Mouse (Mus musculus): ENCODE measurements around the gene Csrp3.

The Csrp3 gene

GRCm38 (mm10) chr7:48832735-48833134 is 15.1 kb downstream of the Csrp3 start:
- TF ChIP-seq NANOG (IDR thresholded peaks at IDR 0.05; ENCODE audit: borderline replicate concordance, low read length) (no peak), CTCF (conservative IDR thresholded peaks at IDR 0.05; ENCODE audit: low read length) (no peak), POU5F1 (IDR thresholded peaks at IDR 0.05; ENCODE audit: borderline replicate concordance, low read length) (no peak)
- peaks cover 19% of the 10 kb centered on the region for H3K4me1 ChIP-seq (replicated peaks; ENCODE audit: low read depth, low read length)
- peaks cover 3% of the 10 kb centered on the region for H3K36me3 ChIP-seq (ENCODE audit: insufficient read depth, low read length)
- H3K27me3 ChIP-seq (ENCODE audit: insufficient read depth, low read length) = peaks cover 4% of the 10 kb centered on the region; the same call in 1 of the 2 replicates
- no peak overlapping the region for H3K4me3 ChIP-seq (replicated peaks; ENCODE audit: low read length)
- H3K9me3 ChIP-seq (ENCODE audit: low read length) = no peaks in the 10 kb centered on the region

GRCm38 (mm10) chr7:48830395-48830794 is 17.4 kb downstream of the Csrp3 start:
- peaks cover 4% of the 10 kb centered on the region; the same call in 1 of the 2 replicates for H3K27me3 ChIP-seq (ENCODE audit: insufficient read depth, low read length)
- TF ChIP-seq CTCF (conservative IDR thresholded peaks at IDR 0.05; ENCODE audit: low read length) (no peak), POU5F1 (IDR thresholded peaks at IDR 0.05; ENCODE audit: borderline replicate concordance, low read length) (no peak), NANOG (IDR thresholded peaks at IDR 0.05; ENCODE audit: borderline replicate concordance, low read length) (no peak)
- H3K9me3 ChIP-seq (ENCODE audit: low read length) = no peaks in the 10 kb centered on the region
- no peak overlapping the region for H3K4me3 ChIP-seq (replicated peaks; ENCODE audit: low read length)
- peaks cover 16% of the 10 kb centered on the region for H3K4me1 ChIP-seq (replicated peaks; ENCODE audit: low read depth, low read length)
- H3K36me3 ChIP-seq (ENCODE audit: insufficient read depth, low read length) = peaks cover 24% of the 10 kb centered on the region

GRCm38 (mm10) chr7:48829177-48829910 is 18.5 kb downstream of the Csrp3 start:
- Histone ChIP-seq H3K27me3 (ENCODE audit: insufficient read depth, low read length) (peaks cover 4% of the 10 kb centered on the region; the same call in 1 of the 2 replicates), H3K4me1 (replicated peaks; ENCODE audit: low read depth, low read length) (peaks cover 7% of the 10 kb centered on the region), H3K36me3 (ENCODE audit: insufficient read depth, low read length) (peaks cover 34% of the 10 kb centered on the region), H3K9me3 (ENCODE audit: low read length) (no peaks in the 10 kb centered on the region), H3K4me3 (replicated peaks; ENCODE audit: low read length) (no peak overlapping the region)
- TF ChIP-seq CTCF (conservative IDR thresholded peaks at IDR 0.05; ENCODE audit: low read length) = no peak
- no peak for TF ChIP-seq POU5F1 (IDR thresholded peaks at IDR 0.05; ENCODE audit: borderline replicate concordance, low read length)
- no peak for TF ChIP-seq NANOG (IDR thresholded peaks at IDR 0.05; ENCODE audit: borderline replicate concordance, low read length)

- no peak overlapping the region for H3K4me3 ChIP-seq (replicated peaks; ENCODE audit: low read length)
- no peak for TF ChIP-seq NANOG (IDR thresholded peaks at IDR 0.05; ENCODE audit: borderline replicate concordance, low read length)
- TF ChIP-seq CTCF (conservative IDR thresholded peaks at IDR 0.05; ENCODE audit: low read length) = no peak
- TF ChIP-seq POU5F1 (IDR thresholded peaks at IDR 0.05; ENCODE audit: borderline replicate concordance, low read length) = no peak
- no peaks in the 10 kb centered on the region for H3K9me3 ChIP-seq (ENCODE audit: low read length)
- H3K27me3 ChIP-seq (ENCODE audit: insufficient read depth, low read length) = no peaks in the 10 kb centered on the region
- H3K4me1 ChIP-seq (replicated peaks; ENCODE audit: low read depth, low read length) = no peaks in the 10 kb centered on the region
- H3K36me3 ChIP-seq (ENCODE audit: insufficient read depth, low read length) = peaks cover 73% of the 10 kb centered on the region
Measured at GRCm38 (mm10) chr7:48825170-48825569, 22.7 kb downstream of the Csrp3 start.

GRCm38 (mm10) chr7:48824671-48825070 is 23.2 kb downstream of the Csrp3 start:
- Histone ChIP-seq H3K36me3 (ENCODE audit: insufficient read depth, low read length) (peaks cover 78% of the 10 kb centered on the region), H3K27me3 (ENCODE audit: insufficient read depth, low read length) (no peaks in the 10 kb centered on the region), H3K9me3 (ENCODE audit: low read length) (no peaks in the 10 kb centered on the region), H3K4me3 (replicated peaks; ENCODE audit: low read length) (no peak overlapping the region), H3K4me1 (replicated peaks; ENCODE audit: low read depth, low read length) (no peaks in the 10 kb centered on the region)
- TF ChIP-seq CTCF (conservative IDR thresholded peaks at IDR 0.05; ENCODE audit: low read length) (no peak), NANOG (IDR thresholded peaks at IDR 0.05; ENCODE audit: borderline replicate concordance, low read length) (no peak), POU5F1 (IDR thresholded peaks at IDR 0.05; ENCODE audit: borderline replicate concordance, low read length) (no peak)

- Histone ChIP-seq H3K4me3 (replicated peaks; ENCODE audit: low read length) (no peak overlapping the region), H3K36me3 (ENCODE audit: insufficient read depth, low read length) (peaks cover 88% of the 10 kb centered on the region), H3K9me3 (ENCODE audit: low read length) (no peaks in the 10 kb centered on the region), H3K4me1 (replicated peaks; ENCODE audit: low read depth, low read length) (no peaks in the 10 kb centered on the region), H3K27me3 (ENCODE audit: insufficient read depth, low read length) (no peaks in the 10 kb centered on the region)
- TF ChIP-seq NANOG (IDR thresholded peaks at IDR 0.05; ENCODE audit: borderline replicate concordance, low read length) (no peak), CTCF (conservative IDR thresholded peaks at IDR 0.05; ENCODE audit: low read length) (no peak), POU5F1 (IDR thresholded peaks at IDR 0.05; ENCODE audit: borderline replicate concordance, low read length) (no peak)
Measured at GRCm38 (mm10) chr7:48823621-48824020, 24.2 kb downstream of the Csrp3 start.

GRCm38 (mm10) chr7:48821654-48822053 is 26.2 kb downstream of the Csrp3 start:
- no peaks in the 10 kb centered on the region for H3K27me3 ChIP-seq (ENCODE audit: insufficient read depth, low read length)
- no peaks in the 10 kb centered on the region for H3K9me3 ChIP-seq (ENCODE audit: low read length)
- TF ChIP-seq POU5F1 (IDR thresholded peaks at IDR 0.05; ENCODE audit: borderline replicate concordance, low read length) (no peak), CTCF (conservative IDR thresholded peaks at IDR 0.05; ENCODE audit: low read length) (no peak), NANOG (IDR thresholded peaks at IDR 0.05; ENCODE audit: borderline replicate concordance, low read length) (no peak)
- H3K36me3 ChIP-seq (ENCODE audit: insufficient read depth, low read length) = peaks cover 95% of the 10 kb centered on the region
- H3K4me1 ChIP-seq (replicated peaks; ENCODE audit: low read depth, low read length) = no peaks in the 10 kb centered on the region
- no peak overlapping the region for H3K4me3 ChIP-seq (replicated peaks; ENCODE audit: low read length)

GRCm38 (mm10) chr7:48813594-48813993 is 34.2 kb downstream of the Csrp3 start:
- no peak for TF ChIP-seq POU5F1 (IDR thresholded peaks at IDR 0.05; ENCODE audit: borderline replicate concordance, low read length)
- no peak for TF ChIP-seq CTCF (conservative IDR thresholded peaks at IDR 0.05; ENCODE audit: low read length)
- no peak for TF ChIP-seq NANOG (IDR thresholded peaks at IDR 0.05; ENCODE audit: borderline replicate concordance, low read length)
- Histone ChIP-seq H3K9me3 (ENCODE audit: low read length) (no peaks in the 10 kb centered on the region), H3K4me3 (replicated peaks; ENCODE audit: low read length) (no peak overlapping the region), H3K4me1 (replicated peaks; ENCODE audit: low read depth, low read length) (no peaks in the 10 kb centered on the region), H3K27me3 (ENCODE audit: insufficient read depth, low read length) (no peaks in the 10 kb centered on the region), H3K36me3 (ENCODE audit: insufficient read depth, low read length) (peaks cover 81% of the 10 kb centered on the region)
